In genomic region chr3:153738421-153738820, GRCm38 (mm10) we compare ENCODE assay signal across 16 mouse cellular contexts. TPM values are rescaled to one million over a fixed set of nuclear protein-coding genes. Genes with fewer than 3 reads are reported as not detected.
A peak's percentile ranks its signal among the peaks of the same experiment; 100 is the strongest.
DNase-seq lines count a peak whose midpoint lies in the region; ATAC-seq and TF ChIP-seq lines count a peak whose summit lies in the region.
"Had no signal": no experiment of that assay in that cellular context is flagged by ENCODE, and none has a peak within 500 bp of the region (broad histone marks: within the 10 kb centered on the region; RNA-seq: fewer than 3 reads in every experiment).

No protein-coding gene starts in this region.

- no peak overlapping the region for H3K27ac ChIP-seq in limb, embryonic 14.5 days (replicated peaks; ENCODE audit: low read depth, low read length)
- no peak overlapping the region for H3K27ac ChIP-seq in limb, embryonic 10.5 days
- H3K27ac ChIP-seq in embryonic facial prominence, embryonic 12.5 days, result peak overlapping the region; percentile 59
- peak overlapping the region; percentile 7; the same call in 1 of the 2 replicates for H3K27ac ChIP-seq in hindbrain, embryonic 11.5 days (ENCODE audit: low read depth, low read length)
- H3K27ac ChIP-seq: heart, adult 2 months; left cerebral cortex, adult 2 months; limb, embryonic 13.5 days had no signal

- H3K4me1 ChIP-seq in limb, embryonic 14.5 days (ENCODE audit: control insufficient read depth, insufficient read depth, low read length), result peaks cover 11% of the 10 kb centered on the region
- H3K4me1 ChIP-seq in limb, embryonic 10.5 days, result peaks cover 29% of the 10 kb centered on the region
- peaks cover 24% of the 10 kb centered on the region for H3K4me1 ChIP-seq in embryonic facial prominence, embryonic 12.5 days
- H3K4me1 ChIP-seq in hindbrain, embryonic 11.5 days (replicated peaks; ENCODE audit: control insufficient read depth, insufficient read depth, low read length), result no peaks in the 10 kb centered on the region

- no peak overlapping the region for H3K4me3 ChIP-seq in limb, embryonic 14.5 days (replicated peaks; ENCODE audit: low read length)
- no peak overlapping the region for H3K4me3 ChIP-seq in limb, embryonic 10.5 days
- no peak overlapping the region for H3K4me3 ChIP-seq in embryonic facial prominence, embryonic 12.5 days
- no peak overlapping the region for H3K4me3 ChIP-seq in hindbrain, embryonic 11.5 days (ENCODE audit: low read depth, low read length)
- H3K4me3 ChIP-seq: heart, adult 2 months; left cerebral cortex, adult 2 months; limb, embryonic 13.5 days; myocyte had no signal

- H3K36me3 ChIP-seq in limb, embryonic 14.5 days (ENCODE audit: control insufficient read depth, insufficient read depth, low read length), result no peaks in the 10 kb centered on the region
- H3K36me3 ChIP-seq in limb, embryonic 10.5 days, result no peaks in the 10 kb centered on the region
- no peaks in the 10 kb centered on the region for H3K36me3 ChIP-seq in embryonic facial prominence, embryonic 12.5 days
- no peaks in the 10 kb centered on the region for H3K36me3 ChIP-seq in hindbrain, embryonic 11.5 days (ENCODE audit: control insufficient read depth, insufficient read depth, low read length)
- H3K36me3 ChIP-seq: limb, embryonic 13.5 days had no signal

- H3K9ac ChIP-seq in limb, embryonic 14.5 days (ENCODE audit: low read depth, low read length, severe bottlenecking), result no peak overlapping the region
- no peak overlapping the region for H3K9ac ChIP-seq in embryonic facial prominence, embryonic 12.5 days
- H3K9ac ChIP-seq in hindbrain, embryonic 11.5 days (ENCODE audit: low read depth, low read length), result no peak overlapping the region
- H3K9ac ChIP-seq: limb, embryonic 13.5 days had no signal

- DNase-seq in limb, embryonic 14.5 days (ENCODE audit: low spot score), result no peak
- no peak for DNase-seq in limb, embryonic 10.5 days (ENCODE audit: low spot score)
- DNase-seq in hindbrain, embryonic 11.5 days (ENCODE audit: low spot score), result no peak
- DNase-seq in retina, embryonic 14.5 days (ENCODE audit: low spot score), result peak; percentile 47
- DNase-seq in layer of hippocampus, postnatal 36 days, result no peak
- DNase-seq in lung, postnatal 4 days, result no peak
- DNase-seq: adrenal gland, postnatal 25 days; heart, adult 2 months; heart, postnatal 14 days; kidney, adult 8-10 months; lung, adult 2 months; spleen, adult 18-20 months had no signal

- H3K4me2 ChIP-seq in limb, embryonic 14.5 days (replicated peaks; ENCODE audit: low read depth, low read length, severe bottlenecking), result no peak overlapping the region
- no peak overlapping the region for H3K4me2 ChIP-seq in embryonic facial prominence, embryonic 12.5 days (replicated peaks)
- no peak overlapping the region for H3K4me2 ChIP-seq in hindbrain, embryonic 11.5 days (replicated peaks; ENCODE audit: low read depth, low read length)
- H3K4me2 ChIP-seq: limb, embryonic 13.5 days had no signal

- H3K9me3 ChIP-seq in limb, embryonic 14.5 days (ENCODE audit: control insufficient read depth, low read length), result no peaks in the 10 kb centered on the region
- H3K9me3 ChIP-seq in limb, embryonic 10.5 days (replicated peaks), result no peaks in the 10 kb centered on the region
- no peaks in the 10 kb centered on the region for H3K9me3 ChIP-seq in embryonic facial prominence, embryonic 12.5 days
- no peaks in the 10 kb centered on the region for H3K9me3 ChIP-seq in hindbrain, embryonic 11.5 days (ENCODE audit: control insufficient read depth, low read length)
- H3K9me3 ChIP-seq: limb, embryonic 13.5 days had no signal

- 53% methylated on average over 10 of the region's 10 CpGs for WGBS in limb, embryonic 14.5 days
- WGBS in limb, embryonic 10.5 days, result 58% methylated on average over 10 of the region's 10 CpGs
- WGBS in embryonic facial prominence, embryonic 12.5 days, result 28% methylated on average over 10 of the region's 10 CpGs
- WGBS in hindbrain, embryonic 11.5 days, result 29% methylated on average over 10 of the region's 10 CpGs

- H3K27me3 ChIP-seq in limb, embryonic 14.5 days (ENCODE audit: control insufficient read depth, insufficient read depth, low read length), result no peaks in the 10 kb centered on the region
- 0 out of 2 replicates have a peak, but pooled peaks cover 5% of the 10 kb centered on the region for H3K27me3 ChIP-seq in limb, embryonic 10.5 days (ENCODE audit: low read depth, poor library complexity, severe bottlenecking)
- H3K27me3 ChIP-seq in embryonic facial prominence, embryonic 12.5 days, result no peaks in the 10 kb centered on the region
- H3K27me3 ChIP-seq in hindbrain, embryonic 11.5 days (ENCODE audit: control insufficient read depth, insufficient read depth, low read length), result no peaks in the 10 kb centered on the region

- no peak for TF ChIP-seq POLR2A in limb, embryonic 14.5 days (IDR thresholded peaks at IDR 0.05; ENCODE audit: borderline replicate concordance, extremely low read depth, insufficient read depth, insufficient read length)

- ATAC-seq in limb, embryonic 14.5 days (ENCODE audit: low FRiP score, low read depth), result 0 out of 2 replicates have a peak, but pooled peaks have one; percentile 20
- ATAC-seq in embryonic facial prominence, embryonic 12.5 days (ENCODE audit: insufficient number of reproducible peaks, insufficient read depth, low FRiP score, low TSS enrichment), result no peak
- peak; percentile 43; the same call in 1 of the 2 replicates for ATAC-seq in hindbrain, embryonic 11.5 days (ENCODE audit: low FRiP score)

RNA-seq across cellular contexts. Expression of gene St6galnac3, which starts 13.4 kb away (rescaled TPM):
- 20.7 and 21.3 TPM in 2 replicates for polyA plus RNA-seq in limb, embryonic 14.5 days (2012; rRNA removed)
- 36.0 and 49.5 TPM in 2 replicates for polyA plus RNA-seq in limb, embryonic 14.5 days (2014; fragmentation: Nextera tagmentation; extraction: Ambion mirVana)
- polyA plus RNA-seq in limb, embryonic 10.5 days (2016; fragmentation: Nextera tagmentation; extraction: Ambion mirVana), result 53.3 and 53.6 TPM in 2 replicates
- 64.6 and 70.2 TPM in 2 replicates for polyA plus RNA-seq in embryonic facial prominence, embryonic 12.5 days (2016; fragmentation: Nextera tagmentation; extraction: Ambion mirVana)
- 34.8 and 38.9 TPM in 2 replicates for polyA plus RNA-seq in hindbrain, embryonic 11.5 days (2014; fragmentation: Nextera tagmentation; extraction: Ambion mirVana)
- 10 to 100 TPM; 25.2 to 28.9 TPM for total RNA-seq in layer of hippocampus, postnatal 36 days (2021)
- polyA plus RNA-seq: myocyte had no signal

Comparison
In these comparisons a context has a peak if more than half of its experiments do, and no peak if none do; other contexts are left out.
1. H3K27ac ChIP-seq: peak in embryonic facial prominence, embryonic 12.5 days (single experiment) and hindbrain, embryonic 11.5 days (single experiment); none in limb, embryonic 14.5 days (single experiment) and limb, embryonic 10.5 days (single experiment).